Mouse (Mus musculus): Measurements from ENCODE around the gene C1qtnf7.

Gene C1qtnf7

DNA sequence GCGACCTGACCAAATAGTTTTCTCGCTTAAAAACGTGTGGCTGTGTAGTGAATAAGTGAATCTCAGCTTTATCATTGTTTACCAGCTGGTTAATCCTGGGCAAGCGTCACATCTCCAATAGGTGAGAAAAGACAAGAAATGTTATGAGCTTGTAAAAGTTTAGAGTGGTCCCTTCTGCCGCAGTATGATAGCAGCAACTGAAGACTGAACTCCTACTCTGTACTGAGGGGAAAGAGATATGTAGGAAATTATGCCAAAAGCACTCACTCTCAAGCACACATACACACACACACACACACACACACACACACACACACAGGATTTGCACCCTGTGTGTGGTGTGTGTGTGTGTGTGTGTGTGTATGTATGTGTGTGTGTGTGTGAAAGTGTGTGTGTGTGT lies 26.2 kb downstream of the C1qtnf7 start:
- DNase-seq = no peak

- DNase-seq = peak; percentile 62
These were observed 27.0 kb downstream of the C1qtnf7 start for GRCm38 (mm10) chr5:43542246-43542845.

DNA sequence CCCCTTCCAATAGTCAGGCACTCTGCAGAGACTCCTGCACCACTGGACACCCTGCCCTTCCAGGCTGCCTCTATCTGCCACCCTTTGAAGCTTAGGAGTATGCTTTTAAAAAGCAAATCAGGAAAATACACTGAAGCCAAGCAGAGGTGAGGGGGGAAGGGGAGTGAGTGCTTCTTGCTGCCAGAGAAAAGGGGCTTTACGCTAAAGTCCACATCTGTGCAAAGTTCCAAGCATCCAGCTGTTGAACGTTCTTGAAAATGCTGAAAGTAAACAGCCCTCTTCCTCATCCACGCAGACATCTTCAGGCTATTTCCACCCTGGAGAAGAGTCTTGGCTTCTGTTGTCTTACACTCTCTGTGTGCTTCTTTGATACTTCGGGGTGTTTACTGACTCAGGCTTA lies 34.6 kb downstream of the C1qtnf7 start:
- no peak for DNase-seq

DNA sequence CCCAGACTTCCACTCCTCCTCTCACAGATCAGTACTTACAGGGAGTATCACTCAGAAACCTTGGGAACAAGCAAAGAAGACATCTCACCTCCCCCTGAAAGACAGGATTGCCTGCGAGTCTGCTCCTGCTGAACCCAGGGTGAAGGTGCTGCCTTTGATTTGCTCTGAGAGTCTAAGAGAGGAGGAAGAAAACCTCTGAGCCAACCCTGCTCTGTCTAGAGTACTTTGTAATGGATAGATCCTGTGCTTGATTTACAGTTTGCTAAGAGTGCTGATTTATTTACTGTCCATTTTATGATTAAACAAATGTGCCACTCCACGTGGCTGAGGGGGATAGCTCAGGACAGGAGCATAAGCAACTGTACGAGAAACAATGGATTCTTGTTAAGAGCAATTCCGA lies 35.1 kb downstream of the C1qtnf7 start:
- DNase-seq = no peak

DNA sequence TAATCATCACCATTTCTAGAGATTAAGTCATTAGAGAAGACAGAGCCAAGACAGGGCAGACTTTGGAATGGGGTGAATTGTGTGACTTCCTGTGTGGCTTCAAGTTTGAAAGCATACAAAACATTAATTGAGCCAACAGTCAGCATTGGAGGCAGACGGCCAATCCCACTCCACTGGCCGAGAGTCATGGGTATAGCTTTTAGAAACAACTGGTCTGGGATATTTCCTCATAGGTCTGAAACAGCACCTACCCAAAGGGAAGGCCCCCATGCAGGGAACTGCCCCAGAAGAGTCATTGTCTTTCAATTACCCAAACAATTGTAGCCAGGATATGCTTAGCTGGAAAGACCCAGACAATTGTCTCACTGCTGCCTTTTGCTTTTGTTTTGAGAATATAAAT lies 39.5 kb downstream of the C1qtnf7 start:
- DNase-seq = no peak

DNA sequence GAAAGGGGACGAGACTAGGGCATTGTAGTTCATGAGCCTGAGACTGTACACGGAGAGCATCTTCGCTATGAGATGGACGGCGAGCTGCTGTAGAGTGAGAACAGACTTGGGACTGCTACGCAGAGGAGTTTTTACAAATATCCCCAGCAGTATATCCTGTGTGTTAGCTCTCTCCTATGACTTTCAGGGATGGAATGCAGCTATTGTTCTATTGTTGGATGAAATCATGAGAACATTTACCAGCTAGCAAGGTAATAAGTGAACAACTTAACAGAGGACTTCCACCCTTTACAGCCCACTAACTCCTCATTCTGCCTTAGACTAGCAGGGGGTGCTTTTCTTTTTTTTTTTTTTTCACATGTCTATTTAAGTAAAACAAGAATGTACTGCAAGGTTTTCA lies 40.1 kb downstream of the C1qtnf7 start:
- DNase-seq = no peak

DNA sequence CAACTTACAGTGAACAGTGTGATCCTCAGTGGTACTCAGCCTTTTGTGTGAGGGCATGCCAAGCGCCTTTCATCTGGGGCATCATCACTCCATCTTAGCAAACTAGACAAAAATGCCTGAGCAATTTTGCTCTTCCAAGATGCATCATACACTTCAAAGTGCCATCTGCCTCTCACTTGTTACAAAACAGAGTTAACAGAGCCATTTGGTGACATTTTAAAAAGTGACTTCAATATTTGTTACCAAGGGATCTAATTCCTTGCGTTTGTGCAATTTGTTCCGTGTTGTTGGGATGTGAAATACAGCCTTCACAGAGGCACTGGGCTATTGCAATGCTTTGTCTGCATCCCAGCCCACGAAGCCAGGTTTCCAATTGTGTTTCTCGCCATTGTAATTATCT lies 42.1 kb downstream of the C1qtnf7 start:
- no peak for DNase-seq

DNA sequence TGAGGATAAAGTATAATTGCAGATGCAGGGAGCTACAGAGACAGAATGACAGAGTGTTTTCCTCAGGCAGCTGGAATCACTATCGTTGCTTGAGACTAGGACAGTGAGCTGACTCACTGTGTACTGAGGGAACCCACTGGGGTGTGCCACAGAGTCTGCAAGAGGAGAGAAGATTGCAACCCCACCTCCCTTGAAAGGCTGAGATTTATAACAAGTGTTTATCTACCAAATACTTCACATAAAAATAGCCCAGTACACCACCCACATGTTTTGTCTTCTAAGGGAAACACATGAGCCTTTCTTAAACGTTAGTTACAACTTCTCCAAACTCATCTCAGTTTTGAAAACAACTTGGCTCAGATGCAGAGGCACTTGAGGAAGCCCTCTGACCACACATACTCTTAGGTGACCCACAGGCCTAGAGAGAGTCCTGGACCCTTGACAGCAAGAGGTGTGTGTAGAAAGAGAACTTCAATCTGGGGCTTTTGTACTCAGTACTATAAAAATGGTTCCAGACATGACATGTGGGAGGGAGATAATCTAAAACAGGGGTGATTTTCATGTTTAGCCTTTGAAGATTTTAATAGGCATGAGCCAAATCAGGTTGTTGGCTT lies 46.4 kb downstream of the C1qtnf7 start:
- DNase-seq = no peak

DNA sequence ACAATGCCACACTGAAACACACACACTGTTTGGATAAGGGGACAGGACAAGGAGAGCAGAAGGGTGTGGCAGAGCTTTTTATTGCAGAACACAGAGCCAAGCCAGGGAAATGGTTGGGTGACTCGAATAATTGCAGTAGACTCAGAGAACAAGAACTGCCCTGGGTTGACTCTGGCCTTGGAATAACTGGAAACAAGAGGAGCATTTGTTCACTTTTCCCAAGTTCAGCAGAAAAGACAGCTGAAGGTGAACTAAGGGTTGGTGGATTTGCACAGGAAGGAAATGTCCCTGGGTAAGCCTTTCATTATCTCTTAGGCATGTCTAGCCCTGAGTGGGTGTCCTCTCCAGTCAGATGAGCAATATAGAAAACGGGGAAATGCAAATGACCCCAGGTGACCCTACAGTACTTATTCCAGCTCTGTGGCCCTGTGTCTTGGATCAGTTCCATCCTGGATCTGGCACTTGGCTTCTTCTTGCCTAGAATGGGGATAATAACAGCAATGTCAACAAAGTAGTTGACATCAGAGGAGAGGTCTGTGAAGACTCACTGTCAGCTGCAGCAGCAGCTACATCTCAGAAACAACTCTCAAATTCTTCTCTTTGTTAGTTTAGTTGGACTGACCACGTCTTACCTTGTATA lies 54.5 kb downstream of the C1qtnf7 start:
- no peak for DNase-seq

DNA sequence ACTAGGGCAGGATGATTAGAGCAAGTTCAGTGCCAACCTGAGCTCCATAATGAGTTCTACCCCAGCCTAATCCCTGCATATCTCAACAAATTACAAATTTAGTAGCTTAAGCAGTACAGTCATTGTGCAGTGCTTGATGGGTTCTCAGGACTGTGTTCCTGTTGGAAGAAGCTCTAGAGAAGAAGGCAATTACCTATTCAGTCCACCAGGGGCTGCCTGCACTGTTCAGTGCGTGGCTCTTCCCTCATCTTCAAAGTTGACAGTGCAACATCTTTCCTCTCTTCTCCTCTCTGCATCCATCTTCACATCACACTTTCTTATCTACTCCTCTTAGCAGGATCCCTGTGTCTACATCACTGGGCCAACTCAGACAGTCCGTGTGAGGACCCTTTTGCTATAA lies 67.5 kb downstream of the C1qtnf7 start:
- DNase-seq = peak; percentile 18

DNA sequence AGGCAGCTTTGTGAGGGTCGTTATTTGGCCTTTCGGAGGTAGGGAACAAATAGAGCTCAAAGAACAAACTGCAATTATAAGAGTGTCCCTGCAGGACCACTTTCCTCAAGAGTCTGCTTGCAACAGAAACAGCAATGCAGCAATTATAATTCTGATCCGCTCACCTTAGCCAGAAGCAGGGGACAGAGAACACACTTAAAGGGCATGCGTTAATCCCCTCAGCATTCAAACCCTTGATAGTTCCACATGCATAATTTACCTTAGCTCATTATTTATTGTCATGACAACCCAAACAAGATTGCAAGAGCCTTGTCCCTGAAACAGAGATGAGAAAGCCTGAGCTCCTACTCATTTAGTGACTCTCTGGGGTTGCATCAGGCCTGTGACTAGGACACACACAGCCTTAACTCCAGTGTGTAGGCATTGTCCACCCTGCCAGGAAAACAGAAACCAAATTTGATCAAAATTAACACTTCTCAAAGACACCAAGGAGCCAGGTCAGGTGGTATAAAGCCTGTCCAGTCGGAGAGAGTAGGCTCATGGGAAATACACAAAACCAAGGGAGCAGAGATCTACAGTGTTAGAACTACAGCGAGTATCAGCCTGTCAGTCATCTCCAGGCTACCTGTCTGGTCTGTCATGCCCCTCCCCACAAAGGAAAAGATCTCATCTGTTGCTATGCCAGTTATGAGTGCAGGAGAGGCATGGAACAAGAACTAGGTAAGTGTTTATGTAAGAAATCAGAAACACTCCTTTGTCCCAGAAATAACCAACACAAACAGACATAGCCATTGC lies 68.2 kb downstream of the C1qtnf7 start:
- no peak for DNase-seq

DNA sequence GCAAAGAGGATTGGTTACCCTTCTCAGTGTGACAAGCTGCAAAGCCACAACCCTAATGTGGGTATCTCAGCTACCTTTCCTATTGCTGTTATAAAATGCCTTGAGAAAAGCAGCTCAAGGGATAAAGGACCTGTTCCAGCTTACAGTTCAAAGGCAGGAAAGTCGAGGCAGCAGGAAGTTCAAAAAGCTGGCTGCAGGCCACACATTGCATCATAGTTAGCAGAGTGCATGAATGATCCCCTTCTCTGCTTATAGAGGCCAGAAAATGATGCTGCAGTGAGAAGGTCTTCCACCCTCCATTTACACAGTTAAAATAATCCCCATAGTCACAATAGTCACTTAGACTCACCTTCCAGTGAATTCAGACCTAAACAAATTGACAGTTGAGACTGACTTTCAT lies 69.1 kb downstream of the C1qtnf7 start:
- no peak for DNase-seq

- DNase-seq = no peak
These were observed 70.3 kb downstream of the C1qtnf7 start for GRCm38 (mm10) chr5:43585406-43586245.

DNA sequence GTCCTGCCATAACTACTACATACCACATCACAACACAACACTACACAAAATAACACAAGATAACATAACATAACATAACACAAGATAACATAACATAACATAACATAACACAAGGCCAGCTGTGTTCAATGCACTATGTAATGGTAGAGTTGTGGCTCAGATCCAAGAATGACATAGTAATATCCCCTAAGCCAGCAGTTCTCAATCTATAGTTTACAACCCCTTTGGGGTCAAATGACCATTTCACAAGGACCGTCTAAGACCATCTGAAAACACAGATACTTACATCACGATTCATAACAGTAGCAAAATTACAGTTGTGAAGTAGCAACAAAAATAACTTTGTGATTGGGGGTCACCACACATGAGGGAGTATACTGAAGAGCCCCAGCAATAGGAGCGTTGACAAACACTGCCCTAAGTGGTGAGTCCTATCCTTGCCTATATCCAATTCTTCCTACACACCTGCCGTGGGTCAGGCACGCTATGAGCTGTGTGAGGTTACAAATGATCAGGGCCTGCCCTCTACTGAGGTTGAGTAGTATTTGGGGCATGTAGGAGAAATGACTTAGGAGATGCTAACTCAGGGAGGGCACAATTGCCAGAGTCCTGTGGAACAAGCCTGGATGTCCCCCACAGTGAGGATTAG lies 73.6 kb downstream of the C1qtnf7 start:
- DNase-seq = no peak

GRCm38 (mm10) chr5:43589440-43589830 lies 74.1 kb downstream of the C1qtnf7 start:
- DNase-seq = no peak

- no peak for DNase-seq
These were observed 75.0 kb downstream of the C1qtnf7 start for GRCm38 (mm10) chr5:43590311-43590731.

GRCm38 (mm10) chr5:43601601-43602000 lies 86.3 kb downstream of the C1qtnf7 start:
- no peak for DNase-seq

DNA sequence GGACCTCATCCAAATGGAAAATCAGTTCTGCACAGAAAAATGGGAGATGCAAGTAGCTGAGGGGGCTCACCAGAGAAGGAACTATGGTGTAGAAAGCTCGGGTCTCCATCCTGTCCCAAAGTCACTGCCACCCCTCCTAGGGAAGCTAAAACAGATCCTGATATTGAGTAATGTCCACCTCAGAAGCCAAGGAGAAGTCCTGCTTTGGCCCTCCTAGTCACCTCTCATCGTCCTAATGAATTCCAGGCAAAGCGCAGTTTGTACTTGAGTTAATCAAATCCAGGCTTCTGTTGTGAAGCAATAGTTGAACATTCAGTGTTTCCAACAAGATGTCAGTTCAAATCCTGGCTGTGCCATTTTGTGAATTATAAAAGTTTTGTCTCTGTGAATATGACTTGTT lies 87.2 kb downstream of the C1qtnf7 start:
- DNase-seq = no peak

DNA sequence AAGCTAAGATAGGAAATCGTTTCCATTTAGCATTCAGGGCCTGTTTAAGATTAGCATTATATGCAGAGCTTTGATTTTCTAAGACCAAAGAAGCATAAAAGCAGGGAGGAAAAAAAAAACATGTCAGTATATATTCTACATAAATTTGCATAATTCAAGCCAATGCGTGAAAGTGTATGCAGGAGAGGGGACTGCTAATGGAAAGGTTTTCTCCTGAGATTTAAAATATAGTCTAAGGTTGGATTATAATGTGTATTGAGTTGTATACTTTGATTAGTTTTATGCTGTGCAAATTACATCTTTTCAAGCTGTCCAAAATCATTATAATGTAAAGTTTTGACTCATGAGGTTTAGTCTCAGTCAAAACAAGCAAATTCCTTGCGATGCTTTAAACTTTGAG lies 88.2 kb downstream of the C1qtnf7 start:
- DNase-seq = no peak

DNA sequence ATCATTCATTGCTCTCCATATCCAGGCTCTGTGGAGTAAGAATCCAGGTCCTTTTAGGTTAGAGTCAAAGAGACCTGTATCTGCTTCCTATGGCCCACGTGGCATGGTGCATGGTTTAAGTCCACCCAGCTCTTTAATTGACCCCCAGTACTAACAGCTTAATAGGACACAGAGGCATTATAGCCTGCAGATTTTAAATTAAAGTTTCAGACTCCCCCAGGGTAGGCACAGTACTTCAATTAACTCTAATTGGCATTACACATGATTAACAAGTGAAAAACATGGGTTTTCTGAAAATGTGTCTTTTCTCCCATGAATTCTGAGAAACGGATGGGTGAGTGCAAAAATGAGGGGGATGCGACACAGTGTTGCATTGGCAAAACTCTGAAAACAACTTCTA lies 92.7 kb downstream of the C1qtnf7 start:
- DNase-seq = no peak

GRCm38 (mm10) chr5:43609760-43610159 lies 94.4 kb downstream of the C1qtnf7 start:
- no peak for DNase-seq

DNA sequence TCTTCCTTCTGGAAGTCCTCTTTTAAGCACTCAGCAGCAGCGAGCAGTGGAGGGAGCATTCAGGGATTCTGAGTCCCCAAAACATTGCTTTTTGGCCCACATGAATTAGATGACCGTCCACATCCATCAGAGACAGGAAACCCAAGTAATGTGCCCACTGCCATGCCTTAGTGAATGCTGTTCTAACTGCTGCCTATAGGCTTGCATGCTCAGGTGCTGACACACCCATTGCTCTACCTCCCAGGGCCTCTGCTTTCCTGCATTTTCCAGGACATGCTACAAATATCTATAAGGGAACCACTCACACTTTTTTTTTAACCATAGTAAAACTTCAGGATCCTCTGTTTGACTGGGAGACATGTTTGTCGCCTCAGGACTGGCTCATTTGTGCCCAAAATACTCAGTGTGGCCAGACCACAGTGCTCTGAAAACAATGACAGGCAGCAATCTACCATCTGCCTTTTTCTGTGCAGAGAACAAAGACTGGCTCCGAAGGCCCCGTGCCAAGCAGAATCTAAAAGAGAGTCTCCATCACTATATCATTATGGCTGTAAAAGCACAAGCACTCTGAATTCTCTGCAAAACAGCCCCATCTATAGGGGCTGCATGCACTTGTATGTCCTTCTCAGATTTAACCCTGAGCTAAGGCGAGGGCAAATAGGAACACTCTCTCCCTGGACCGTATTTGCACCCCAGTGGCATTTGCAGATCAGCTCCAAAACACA lies 106.4 kb downstream of the C1qtnf7 start:
- no peak for DNase-seq
